Mouse (Mus musculus) retina, postnatal 7 days (tissue): ENCODE data around the gene 6030408B16Rik.

Experiments
- DNase-seq: peaks from one replicate; pipeline ENCODE4 v3.0.0-alpha.2; 2012; ENCODE audit warnings: low read depth, low spot score

6030408B16Rik gene

DNA sequence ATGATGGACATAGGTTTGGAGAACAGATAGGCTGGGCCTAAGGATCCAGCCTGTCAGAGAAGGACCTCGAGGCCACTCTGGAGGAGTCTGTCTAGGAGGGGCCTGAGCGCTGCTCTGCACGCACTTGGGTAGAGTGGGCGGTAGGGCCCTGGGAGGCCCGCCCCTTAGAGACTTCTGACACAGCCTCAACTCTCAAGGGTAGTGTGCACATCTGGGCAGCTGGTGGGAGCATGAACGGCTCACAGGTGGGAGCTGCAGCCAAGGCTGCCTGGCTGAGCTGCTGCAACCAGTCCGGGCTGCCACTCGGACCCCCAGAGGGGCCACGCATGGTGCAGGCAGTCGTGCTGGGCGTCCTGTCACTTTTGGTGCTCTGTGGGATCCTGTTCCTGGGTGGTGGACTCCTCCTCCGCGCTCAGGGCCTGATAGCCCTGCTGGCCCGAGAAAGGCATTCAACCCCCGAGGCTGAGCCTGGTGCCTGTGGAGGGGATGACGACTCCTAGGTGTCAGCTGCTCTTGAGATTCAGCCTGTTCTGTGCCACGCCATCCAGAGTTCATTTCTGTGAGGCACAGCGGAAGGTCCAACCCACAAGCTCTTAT is at the start of gene 6030408B16Rik:
TSS of gene 6030408B16Rik (plus strand) at position 188 of the 597 bp plus-strand sequence.
- DNase-seq: no peak

DNA sequence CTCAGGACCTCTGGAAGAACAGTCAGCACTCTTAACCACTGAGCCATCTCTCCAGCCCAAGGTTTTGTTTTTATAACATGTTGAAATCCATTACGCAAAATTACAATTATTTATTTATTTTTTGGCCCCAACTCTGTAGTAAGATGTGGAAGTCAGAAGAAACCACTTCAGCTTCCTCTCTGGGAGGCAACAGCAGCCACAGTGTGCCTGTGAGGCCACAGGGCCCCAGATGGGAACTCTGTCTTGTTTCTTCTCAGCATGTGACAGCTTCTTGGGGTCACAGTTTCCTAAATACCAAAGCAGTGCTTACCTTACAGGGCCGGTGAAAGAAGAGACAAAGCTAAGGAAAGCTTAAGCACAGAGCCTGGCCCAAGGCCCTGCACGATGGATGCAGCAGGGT is 49.0 kb upstream of the 6030408B16Rik start:
- DNase-seq: no peak

GRCm38 (mm10) chr15:101246231-101247154 is 46.5 kb upstream of the 6030408B16Rik start:
- DNase-seq: peak; percentile 94

DNA sequence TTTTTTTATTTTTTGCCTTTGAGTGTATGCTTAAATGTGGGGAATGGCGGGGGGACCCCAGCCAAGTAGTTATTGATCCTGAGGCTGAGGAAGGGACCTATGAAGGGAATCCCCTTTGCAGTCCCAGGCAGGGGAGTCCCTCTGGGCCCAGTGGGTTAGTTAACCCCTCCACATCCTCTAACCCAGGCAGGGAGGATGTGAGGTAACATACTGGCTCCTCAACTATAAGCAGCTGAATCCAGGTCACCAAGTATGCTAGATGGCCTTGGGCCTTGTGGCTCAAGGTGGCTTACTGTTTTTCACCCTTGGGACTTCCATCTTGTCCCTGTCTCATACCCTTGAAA is 45.9 kb upstream of the 6030408B16Rik start:
- no peak for DNase-seq

DNA sequence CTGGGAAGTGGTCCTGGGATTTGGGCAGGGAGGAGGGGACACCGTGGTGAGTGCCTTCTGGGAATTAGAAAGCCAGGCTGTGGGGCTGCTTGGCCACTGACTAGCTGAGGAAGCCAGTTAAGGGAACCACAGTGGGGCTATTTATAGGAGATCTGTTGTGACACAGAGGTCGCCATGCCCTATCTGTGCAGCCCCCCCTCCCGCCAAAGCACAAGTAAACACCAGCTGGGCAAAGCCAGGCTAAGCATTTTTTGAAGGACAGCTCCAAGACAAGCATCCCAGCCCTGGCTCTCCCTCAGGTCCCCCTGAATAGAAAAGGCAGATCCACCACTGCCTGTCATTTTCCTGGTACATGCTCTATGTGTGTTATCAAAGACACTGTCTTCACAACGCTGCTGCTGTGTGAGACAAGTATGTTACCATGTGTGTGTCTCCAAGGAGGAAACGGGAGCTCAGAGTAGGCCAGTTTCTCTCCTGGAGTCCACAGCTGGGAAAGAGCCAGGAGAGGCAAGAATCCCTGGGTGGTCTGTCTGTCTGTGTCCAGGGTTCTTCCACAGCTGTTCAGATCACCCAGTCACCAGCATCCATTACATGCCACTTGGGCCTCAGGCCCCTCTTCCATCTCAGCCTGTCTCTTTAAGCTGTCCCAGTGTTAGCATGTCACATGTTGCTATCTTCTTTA is 44.8 kb upstream of the 6030408B16Rik start:
- no peak for DNase-seq

GRCm38 (mm10) chr15:101250220-101250800 is 42.7 kb upstream of the 6030408B16Rik start:
- no peak for DNase-seq

DNA sequence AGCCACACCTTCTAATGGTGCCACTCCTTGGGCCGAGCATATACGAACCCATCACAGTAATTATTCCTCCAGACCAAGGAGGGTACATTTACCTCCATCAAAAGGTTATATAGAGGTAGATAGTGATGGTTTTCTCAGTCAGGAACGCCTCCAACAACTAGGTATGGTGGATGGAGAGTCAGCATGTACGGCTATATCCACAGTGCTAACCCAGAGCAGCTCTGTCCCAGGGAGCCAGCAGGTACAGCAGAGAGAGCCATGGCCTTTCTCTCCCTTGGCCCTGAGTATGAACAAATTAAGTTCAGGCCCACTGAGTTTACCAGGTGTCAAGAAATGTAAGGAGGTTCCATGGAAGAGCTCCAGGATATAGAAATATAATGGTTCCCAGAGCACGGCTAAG is 41.1 kb upstream of the 6030408B16Rik start:
- DNase-seq: no peak

- DNase-seq: no peak
These were observed 40.4 kb upstream of the 6030408B16Rik start for GRCm38 (mm10) chr15:101252614-101253013.

DNA sequence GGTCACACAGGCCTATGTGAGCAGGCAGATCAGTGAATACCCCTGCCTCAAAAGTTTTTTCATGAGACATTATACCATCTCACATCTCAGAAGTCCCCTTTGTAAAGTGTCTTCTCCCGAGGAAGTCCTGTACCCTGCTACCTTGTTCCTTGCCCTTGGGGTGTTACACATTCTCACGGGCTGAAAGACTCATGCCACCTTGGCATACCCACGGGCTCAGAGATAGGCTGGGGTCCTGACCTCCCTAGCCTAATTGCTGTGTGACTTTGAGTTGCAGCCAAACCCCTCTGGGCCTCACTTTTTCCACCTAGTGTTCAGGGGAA is 39.5 kb upstream of the 6030408B16Rik start:
- no peak for DNase-seq

GRCm38 (mm10) chr15:101253886-101254795 is 38.9 kb upstream of the 6030408B16Rik start, which contains the start of gene Nr4a1:
Gene Nr4a1 (plus strand): TSS chr15:101254269.
- peak; percentile 56 for DNase-seq

GRCm38 (mm10) chr15:101255842-101256462 is 37.1 kb upstream of the 6030408B16Rik start:
- DNase-seq: no peak

DNA sequence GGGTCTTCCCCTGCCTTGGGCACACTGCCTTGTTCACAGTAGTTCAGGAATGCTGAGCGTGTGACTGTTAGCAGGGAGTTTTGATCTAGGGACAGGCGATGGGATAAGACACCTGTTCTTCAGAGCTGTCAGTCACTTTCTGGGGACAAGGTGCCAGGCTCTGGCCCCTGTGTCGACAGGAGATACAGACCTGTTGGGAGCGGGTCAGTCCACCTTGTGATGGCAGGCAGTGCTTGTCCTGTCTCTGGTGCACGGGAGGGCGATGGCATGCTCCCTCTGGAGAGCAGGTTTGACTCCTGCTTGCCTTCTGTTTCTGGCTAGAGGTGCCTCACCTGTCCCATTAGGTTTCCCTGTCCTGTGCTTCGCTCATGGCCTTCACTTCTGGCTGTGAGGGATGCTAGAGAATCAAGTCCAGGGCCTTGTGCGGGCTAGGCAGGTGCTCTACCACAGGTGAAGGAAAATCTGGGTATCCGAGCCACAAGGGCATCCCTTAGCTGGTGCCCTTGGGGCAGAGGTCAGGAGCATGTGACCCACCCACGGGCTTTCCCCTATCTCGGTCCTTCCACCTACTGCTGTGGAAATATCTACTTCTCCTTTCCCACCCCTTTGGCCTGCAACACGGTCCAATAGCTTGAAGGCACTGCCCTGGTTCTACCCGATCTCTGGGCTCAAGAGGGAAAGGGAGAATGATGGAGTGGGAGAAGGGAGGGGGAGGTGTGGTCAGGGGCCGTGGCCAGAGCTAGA is 36.4 kb upstream of the 6030408B16Rik start:
- DNase-seq: no peak

DNA sequence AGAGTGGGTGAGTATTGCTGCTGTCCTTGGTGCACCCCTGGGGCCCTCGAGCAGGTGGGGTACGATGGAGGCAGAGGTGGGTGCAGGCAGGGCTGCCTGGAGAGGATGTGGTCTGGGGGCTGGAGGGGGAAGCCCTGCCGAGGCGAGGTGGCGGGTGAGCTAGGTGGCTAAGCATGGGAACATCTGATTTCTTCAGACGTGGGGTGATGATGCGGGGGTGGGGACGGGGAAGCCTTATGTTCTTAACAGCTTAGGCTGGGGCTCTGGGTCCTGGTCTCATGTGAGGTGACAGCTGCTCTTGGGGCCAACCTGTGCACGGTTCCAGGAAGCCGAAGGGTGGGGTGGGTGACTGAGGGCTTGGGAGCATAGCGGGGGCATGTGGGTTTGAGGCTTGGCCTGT is 34.6 kb upstream of the 6030408B16Rik start:
- DNase-seq: peak; percentile 54

DNA sequence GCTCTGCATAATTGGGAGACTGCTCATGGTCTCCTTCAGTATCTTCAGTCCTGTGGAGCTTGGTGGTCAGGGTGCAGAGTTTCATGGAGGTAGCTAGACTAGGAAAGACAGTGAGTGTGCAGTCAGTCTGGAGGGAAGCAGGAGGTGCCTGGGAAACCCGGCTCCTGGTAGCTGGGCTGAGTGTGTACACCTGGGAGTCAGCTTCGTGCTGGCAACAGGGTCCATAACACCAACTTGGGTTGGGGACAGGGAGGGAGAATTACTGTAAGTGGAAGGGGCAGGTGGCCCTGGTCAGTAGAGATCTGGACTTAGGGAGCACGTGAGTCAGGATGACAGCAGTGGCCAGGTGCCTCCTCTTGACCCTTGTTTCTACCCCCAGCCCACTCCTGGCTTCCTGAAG is 33.1 kb upstream of the 6030408B16Rik start:
- DNase-seq: no peak

DNA sequence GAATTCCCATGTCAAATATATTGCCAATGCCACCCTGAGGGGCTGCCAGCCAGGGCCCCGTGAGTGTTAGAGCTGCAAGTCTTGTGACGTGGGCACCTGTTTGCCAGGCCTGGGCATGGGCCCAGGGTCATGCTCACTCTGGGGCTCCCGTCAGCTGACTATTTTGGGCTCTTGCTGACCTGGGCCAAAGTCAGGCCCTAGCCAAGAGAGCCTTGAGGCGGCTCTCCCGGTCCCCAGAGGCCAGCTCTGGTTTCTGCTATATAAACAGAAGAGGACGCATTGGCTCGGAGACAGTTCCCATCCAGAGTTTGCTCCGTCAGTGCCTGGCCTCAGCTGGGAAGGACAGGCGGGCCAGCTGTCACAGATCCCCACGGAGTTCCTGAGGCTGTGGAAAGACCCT is 32.6 kb upstream of the 6030408B16Rik start:
- DNase-seq: no peak

DNA sequence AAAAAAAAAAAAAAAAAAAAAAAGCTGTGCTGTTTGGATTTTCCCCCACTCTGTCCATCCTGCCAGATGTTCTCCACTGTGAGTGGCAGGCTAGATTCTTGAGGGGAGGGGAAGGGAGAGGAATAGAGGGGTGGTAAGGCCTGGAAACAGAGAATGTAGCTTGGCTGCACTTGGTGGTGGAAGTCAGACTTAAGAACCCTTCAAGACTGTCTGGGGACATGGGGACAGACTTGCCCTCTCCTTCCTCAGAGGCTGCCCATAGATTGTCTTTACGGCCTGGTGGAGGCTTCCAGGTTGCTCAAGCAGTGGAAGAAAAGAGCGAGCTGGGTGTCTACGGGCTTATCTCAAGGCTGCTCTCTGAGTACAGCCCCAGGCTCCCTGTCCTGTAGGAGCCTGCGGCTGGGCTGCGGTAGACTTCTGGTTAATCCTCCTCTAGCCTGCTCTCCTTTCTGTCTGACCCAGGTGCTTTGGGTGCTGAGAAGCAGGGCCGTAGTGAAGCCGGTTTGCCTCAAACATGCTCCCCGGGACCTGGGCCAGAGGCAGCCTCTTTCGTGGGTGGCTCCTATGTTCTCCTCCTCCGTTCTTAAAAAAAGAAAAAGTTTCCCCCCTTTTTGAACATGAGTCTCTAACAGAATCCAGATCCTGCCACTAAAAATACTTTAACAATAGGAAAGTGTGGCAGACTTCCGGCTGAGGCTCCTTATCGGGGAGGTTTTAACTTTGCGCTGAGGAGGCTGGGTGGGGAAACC is 32.0 kb upstream of the 6030408B16Rik start:
- no peak for DNase-seq

DNA sequence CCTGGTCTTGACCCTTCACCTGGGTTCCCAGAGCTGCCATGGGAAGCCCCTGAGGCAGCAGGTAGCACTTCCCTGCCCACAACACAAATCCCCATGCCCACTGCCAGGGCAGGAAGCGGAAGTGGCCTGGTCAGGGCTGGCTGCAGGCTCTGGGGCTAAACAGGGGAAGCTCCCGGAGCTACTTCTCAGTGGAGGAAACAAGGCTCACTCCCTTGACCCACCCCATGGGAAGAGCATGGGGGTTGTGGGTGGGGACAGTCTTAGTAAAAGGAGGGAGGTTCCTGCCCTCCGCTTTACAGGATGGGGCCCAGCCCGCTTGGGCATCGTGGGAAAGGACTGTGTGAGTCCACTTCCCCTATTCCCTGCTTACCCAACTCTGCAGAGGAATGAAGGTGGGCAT is 30.5 kb upstream of the 6030408B16Rik start:
- DNase-seq: no peak

DNA sequence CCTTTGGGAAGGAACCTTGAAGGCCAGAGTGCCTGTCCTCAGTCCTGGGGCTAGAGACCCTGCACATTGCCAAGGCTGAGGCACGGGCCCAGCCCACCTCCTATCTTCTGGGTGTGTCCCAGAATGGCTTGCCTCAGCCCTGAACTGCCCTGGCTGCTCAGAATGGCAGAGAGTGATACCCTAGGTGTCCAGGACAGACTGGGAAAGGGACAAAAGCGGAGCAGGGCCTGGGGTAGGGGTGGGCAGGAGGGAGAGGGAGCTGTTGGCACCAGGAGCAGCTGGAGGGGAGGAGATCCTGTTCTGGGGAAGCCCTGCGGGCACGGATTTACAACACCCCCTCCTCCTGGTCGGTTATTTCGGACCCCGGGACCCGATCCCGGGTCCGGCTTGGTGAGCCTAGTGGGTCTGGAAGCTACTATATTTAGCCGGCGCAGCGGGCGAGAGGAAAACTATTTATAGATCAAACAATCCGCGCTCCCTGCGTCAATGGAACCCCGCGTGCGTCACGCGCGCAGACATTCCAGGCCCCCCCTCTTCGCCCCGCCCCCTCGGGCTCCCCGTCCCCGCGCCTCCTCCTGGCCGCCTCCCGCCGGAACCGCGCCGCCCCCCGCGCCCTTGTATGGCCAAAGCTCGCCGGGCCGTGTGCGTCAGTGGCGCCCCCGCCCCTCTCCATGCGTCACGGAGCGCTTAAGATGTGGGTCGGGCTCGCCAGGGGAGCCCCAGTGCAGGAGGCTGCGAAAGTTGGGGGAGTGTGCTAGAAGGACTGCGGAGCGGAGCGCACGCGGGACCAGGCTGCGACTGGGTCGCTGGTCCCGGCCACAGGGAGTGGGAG is 26.7 kb upstream of the 6030408B16Rik start:
- DNase-seq: peak; percentile 83
